Mouse (Mus musculus) brain, embryonic 14.5 days (tissue): ENCODE measurements around the gene Denr.

ENCODE experiments used
- CTCF ChIP-seq: fragments of 200-500 bp; IDR thresholded peaks from 2 replicates; pipeline ENCODE4 v1.5.1; 2012; ENCODE audit warnings: inconsistent platforms, mild to moderate bottlenecking, moderate library complexity, borderline replicate concordance; ENCODE audit not compliant: insufficient read depth, insufficient read length; ENCODE audit errors: extremely low read depth
- POLR2A ChIP-seq: fragments of 200-500 bp; IDR thresholded peaks from 2 replicates; pipeline ENCODE4 v1.6.1; 2012; ENCODE audit warnings: mild to moderate bottlenecking, inconsistent platforms, borderline replicate concordance; ENCODE audit not compliant: poor library complexity, insufficient read depth, insufficient read length, severe bottlenecking; ENCODE audit errors: extremely low read depth

GRCm38 (mm10) chr5:123880778-123881177, 26.2 kb upstream of the Denr start:
- TF ChIP-seq CTCF (no peak), POLR2A (no peak)
